Mouse (Mus musculus): ENCODE measurements at regions not wholly inside any gene's neighbourhood (a gene's known extent, or its start where the extent isn't known, plus 50 kb on each side); places are given as distances from the start of the nearest gene placed in this dataset.
A peak's percentile ranks its signal among the peaks of the same experiment; 100 is the strongest.
"Not testable (repeated sequence)": the region's sequence is repeated elsewhere in the genome, so short reads cannot be mapped to it uniquely, and the experiment has no call there.

- H3K36me3 ChIP-seq (ENCODE audit: insufficient read depth, low read length) = no peaks in the 10 kb centered on the region
- no peak for DNase-seq (ENCODE audit: low spot score)
- H3K27ac ChIP-seq = no peak overlapping the region
- TF ChIP-seq CTCF (IDR thresholded peaks at IDR 0.05; ENCODE audit: low read depth) = no peak
- ATAC-seq = no peak
- H3K4me3 ChIP-seq (ENCODE audit: low read length) = no peak overlapping the region
- no peaks in the 10 kb centered on the region for H3K4me1 ChIP-seq (ENCODE audit: insufficient read depth, low read length)
- H3K9me3 ChIP-seq (ENCODE audit: low read length) = 0 out of 2 replicates have a peak, but pooled peaks cover 4% of the 10 kb centered on the region
- H3K9ac ChIP-seq (replicated peaks; ENCODE audit: low read length) = no peak overlapping the region
- no peaks in the 10 kb centered on the region for H3K27me3 ChIP-seq (ENCODE audit: insufficient read depth, low read length)
- no peak overlapping the region for H3K4me2 ChIP-seq (ENCODE audit: low read depth, low read length)
Observed at GRCm38 (mm10) chr12:113940721-113941120, 397.0 kb downstream of the Adam6a start.

GRCm38 (mm10) chr12:113943661-113944327 is 400.1 kb downstream of the Adam6a start:
- H3K4me2 ChIP-seq (ENCODE audit: low read depth, low read length); H3K9me3 ChIP-seq (ENCODE audit: low read length); DNase-seq (ENCODE audit: low spot score); H3K4me3 ChIP-seq (ENCODE audit: low read length); H3K4me1 ChIP-seq (ENCODE audit: insufficient read depth, low read length); H3K9ac ChIP-seq (replicated peaks; ENCODE audit: low read length); H3K36me3 ChIP-seq (ENCODE audit: insufficient read depth, low read length); H3K27ac ChIP-seq; H3K27me3 ChIP-seq (ENCODE audit: insufficient read depth, low read length); ATAC-seq: not testable (repeated sequence)
- WGBS = 68% methylated on average over 1 of the region's 1 CpGs

- H3K9me3 ChIP-seq (ENCODE audit: low read length) = not testable (repeated sequence)
Observed at GRCm38 (mm10) chr12:113945786-113946185, 402.1 kb downstream of the Adam6a start.

GRCm38 (mm10) chr12:113948017-113948416 is 404.3 kb downstream of the Adam6a start:
- H3K27me3 ChIP-seq (ENCODE audit: insufficient read depth, low read length); ATAC-seq; H3K4me2 ChIP-seq (ENCODE audit: low read depth, low read length); H3K27ac ChIP-seq; H3K9me3 ChIP-seq (ENCODE audit: low read length); H3K4me3 ChIP-seq (ENCODE audit: low read length); H3K36me3 ChIP-seq (ENCODE audit: insufficient read depth, low read length); H3K9ac ChIP-seq (replicated peaks; ENCODE audit: low read length); H3K4me1 ChIP-seq (ENCODE audit: insufficient read depth, low read length): not testable (repeated sequence)
- TF ChIP-seq CTCF (IDR thresholded peaks at IDR 0.05; ENCODE audit: low read depth) = peak; percentile 36; the same call in 1 of the 2 replicates
- peak; percentile 3 for DNase-seq (ENCODE audit: low spot score)
- WGBS = 22% methylated on average over 4 of the region's 4 CpGs

More at GRCm38 (mm10) chr12:113945786-113946185, 402.1 kb downstream of the Adam6a start:
- H3K36me3 ChIP-seq (ENCODE audit: insufficient read depth, low read length); H3K4me3 ChIP-seq (ENCODE audit: low read length); DNase-seq (ENCODE audit: low spot score); H3K9ac ChIP-seq (replicated peaks; ENCODE audit: low read length); H3K27ac ChIP-seq; H3K4me2 ChIP-seq (ENCODE audit: low read depth, low read length); ATAC-seq; H3K27me3 ChIP-seq (ENCODE audit: insufficient read depth, low read length); H3K4me1 ChIP-seq (ENCODE audit: insufficient read depth, low read length): not testable (repeated sequence)
- WGBS = 77% methylated on average over 1 of the region's 1 CpGs

GRCm38 (mm10) chr12:113974271-113974670 is 430.6 kb downstream of the Adam6a start:
- ATAC-seq (no peak), DNase-seq (ENCODE audit: low spot score) (no peak)
- WGBS = 85% methylated on average over 6 of the region's 6 CpGs
- H3K9me3 ChIP-seq (ENCODE audit: low read length) = peaks cover 16% of the 10 kb centered on the region
- no peaks in the 10 kb centered on the region for H3K4me1 ChIP-seq (ENCODE audit: insufficient read depth, low read length)
- no peaks in the 10 kb centered on the region for H3K36me3 ChIP-seq (ENCODE audit: insufficient read depth, low read length)
- H3K4me2 ChIP-seq (ENCODE audit: low read depth, low read length) = no peak overlapping the region
- no peak overlapping the region for H3K27ac ChIP-seq
- no peak overlapping the region for H3K4me3 ChIP-seq (ENCODE audit: low read length)
- H3K9ac ChIP-seq (replicated peaks; ENCODE audit: low read length) = no peak overlapping the region
- no peaks in the 10 kb centered on the region for H3K27me3 ChIP-seq (ENCODE audit: insufficient read depth, low read length)
- TF ChIP-seq CTCF (IDR thresholded peaks at IDR 0.05; ENCODE audit: low read depth) = no peak

GRCm38 (mm10) chr12:113981613-113982012 is 437.9 kb downstream of the Adam6a start:
- not testable (repeated sequence) for H3K27ac ChIP-seq; H3K4me1 ChIP-seq (ENCODE audit: insufficient read depth, low read length); ATAC-seq; H3K4me3 ChIP-seq (ENCODE audit: low read length); H3K4me2 ChIP-seq (ENCODE audit: low read depth, low read length); H3K9me3 ChIP-seq (ENCODE audit: low read length); H3K27me3 ChIP-seq (ENCODE audit: insufficient read depth, low read length); H3K36me3 ChIP-seq (ENCODE audit: insufficient read depth, low read length); H3K9ac ChIP-seq (replicated peaks; ENCODE audit: low read length)
- peak; percentile 68 for TF ChIP-seq CTCF (IDR thresholded peaks at IDR 0.05; ENCODE audit: low read depth)
- DNase-seq (ENCODE audit: low spot score) = peak; percentile 41
- 41% methylated on average over 10 of the region's 10 CpGs for WGBS

GRCm38 (mm10) chr12:113987233-113987990 is 443.7 kb downstream of the Adam6a start:
- H3K9ac ChIP-seq (replicated peaks; ENCODE audit: low read length) = no peak overlapping the region
- no peaks in the 10 kb centered on the region for H3K27me3 ChIP-seq (ENCODE audit: insufficient read depth, low read length)

More at GRCm38 (mm10) chr12:113987233-113987990, 443.7 kb downstream of the Adam6a start:
- no peak overlapping the region for H3K4me3 ChIP-seq (ENCODE audit: low read length)
- no peaks in the 10 kb centered on the region for H3K9me3 ChIP-seq (ENCODE audit: low read length)
- WGBS = 75% methylated on average over 5 of the region's 5 CpGs
- no peak for DNase-seq (ENCODE audit: low spot score)
- no peak for TF ChIP-seq CTCF (IDR thresholded peaks at IDR 0.05; ENCODE audit: low read depth)
- ATAC-seq = no peak
- no peak overlapping the region for H3K4me2 ChIP-seq (ENCODE audit: low read depth, low read length)
- H3K27ac ChIP-seq = no peak overlapping the region
- no peaks in the 10 kb centered on the region for H3K4me1 ChIP-seq (ENCODE audit: insufficient read depth, low read length)
- H3K36me3 ChIP-seq (ENCODE audit: insufficient read depth, low read length) = no peaks in the 10 kb centered on the region
